Mouse (Mus musculus) stomach, embryonic 16.5 days (tissue): Measurements from ENCODE around the gene 2810459M11Rik. TPM values are rescaled to one million over a fixed set of nuclear protein-coding genes. Genes with fewer than 3 reads are reported as not detected.
A peak's percentile ranks its signal among the peaks of the same experiment; 100 is the strongest.

ENCODE experiments used
- ATAC-seq: fragments of 200-750 bp; cut with Nextera tagmentation; 2 replicates; pipeline ENCODE4 v1.8.0; 2017; ENCODE audit warnings: moderate number of reproducible peaks, moderate TSS enrichment; ENCODE audit not compliant: insufficient read depth, low FRiP score
- H3K27ac ChIP-seq: fragments of 300-500 bp; sonication (generic); 2 replicates; pipeline ENCODE4 v1.5.1; 2014; ENCODE audit warnings: low read length
- H3K27me3 ChIP-seq: fragments of 300-500 bp; sonication (generic); 2 replicates; pipeline ENCODE4 v1.6.1; 2014; ENCODE audit warnings: low read length, control low read depth, mixed read lengths; ENCODE audit not compliant: control insufficient read depth, insufficient read depth
- H3K36me3 ChIP-seq: fragments of 300-500 bp; sonication (generic); 2 replicates; pipeline ENCODE4 v1.6.1; 2014; ENCODE audit warnings: low read length; ENCODE audit not compliant: control insufficient read depth, insufficient read depth
- H3K4me1 ChIP-seq: fragments of 300-500 bp; sonication (generic); 2 replicates; pipeline ENCODE4 v1.6.1; 2014; ENCODE audit warnings: low read length, control low read depth, mixed read lengths; ENCODE audit not compliant: control insufficient read depth, insufficient read depth
- H3K4me2 ChIP-seq: fragments of 300-500 bp; sonication (generic); 2 replicates; pipeline ENCODE4 v1.6.1; 2014; ENCODE audit warnings: low read depth, low read length, mixed read lengths
- H3K4me3 ChIP-seq: fragments of 300-500 bp; sonication (generic); replicated peaks from 2 replicates; pipeline ENCODE4 v1.5.1; 2014; ENCODE audit warnings: mild to moderate bottlenecking, low read length
- H3K9ac ChIP-seq: fragments of 300-500 bp; sonication (generic); 2 replicates; pipeline ENCODE4 v1.6.1; 2014; ENCODE audit warnings: low read length
- H3K9me3 ChIP-seq: fragments of 300-500 bp; sonication (generic); replicated peaks from 2 replicates; pipeline ENCODE4 v1.6.1; 2016; ENCODE audit warnings: low read length, control low read depth; ENCODE audit not compliant: control insufficient read depth
- WGBS: fragments of 180-500 bp; shearing (Covaris S2); extraction: QIAGEN DNeasy Blood & Tissue Kit; methylation state at CpG from one replicate; pipeline ENCODE4 v1.1.7; 2014; 5-methylcytosine and 5-hydroxymethylcytosine counted together
- polyA plus RNA-seq: library from polyadenylated mRNA; unstranded; fragments of >200 nt; fragmentation: Nextera tagmentation; extraction: Ambion mirVana; gene quantifications from 2 replicates; pipeline ENCODE4 v1.2.1, GENCODE M21; 2015

Gene 2810459M11Rik
- polyA plus RNA-seq, 1 experiment from 2014 or later = 3.3 TPM

- H3K9ac ChIP-seq = peak within 1 kb of the TSS; percentile 92
- H3K4me1 ChIP-seq = peaks cover 16% of the 10 kb centered on the region
- peak within 1 kb of the TSS; percentile 43; the same call in 1 of the 2 replicates for H3K27ac ChIP-seq
- peak within 1 kb of the TSS; percentile 85 for H3K4me3 ChIP-seq
- H3K9me3 ChIP-seq = no peaks in the 10 kb centered on the region
- peak; percentile 92 for ATAC-seq
- no peaks in the 10 kb centered on the region for H3K36me3 ChIP-seq
- peak within 1 kb of the TSS; percentile 88 for H3K4me2 ChIP-seq
- H3K27me3 ChIP-seq = no peaks in the 10 kb centered on the region
- under 1% methylated on average over 47 of the region's 47 CpGs for WGBS
These were observed 18.8 kb downstream of the 2810459M11Rik start, which contains the start of gene Psmd1 for GRCm38 (mm10) chr1:86064271-86064991. Gene Psmd1, plus strand, starts transcription at chr1:86064387.

GRCm38 (mm10) chr1:86076565-86076964 lies 30.9 kb downstream of the 2810459M11Rik start:
- Histone ChIP-seq H3K4me2 (no peak overlapping the region), H3K9ac (no peak overlapping the region), H3K4me3 (no peak overlapping the region), H3K27me3 (no peaks in the 10 kb centered on the region), H3K36me3 (peaks cover 32% of the 10 kb centered on the region), H3K4me1 (no peaks in the 10 kb centered on the region), H3K27ac (no peak overlapping the region), H3K9me3 (no peaks in the 10 kb centered on the region)
- 98% methylated on average over 2 of the region's 2 CpGs for WGBS
- ATAC-seq = no peak

GRCm38 (mm10) chr1:86094413-86094812 lies 48.8 kb downstream of the 2810459M11Rik start:
- no peak for ATAC-seq
- Histone ChIP-seq H3K4me2 (no peak overlapping the region), H3K27ac (no peak overlapping the region), H3K4me3 (no peak overlapping the region), H3K9me3 (no peaks in the 10 kb centered on the region), H3K36me3 (peaks cover 12% of the 10 kb centered on the region; the same call in 1 of the 2 replicates), H3K27me3 (no peaks in the 10 kb centered on the region), H3K4me1 (no peaks in the 10 kb centered on the region), H3K9ac (no peak overlapping the region)
- 81% methylated on average over 7 of the region's 7 CpGs for WGBS

- ATAC-seq = no peak
- no peaks in the 10 kb centered on the region for H3K4me1 ChIP-seq
- H3K4me3 ChIP-seq = no peak overlapping the region
- 93% methylated on average over 1 of the region's 1 CpGs for WGBS
- no peaks in the 10 kb centered on the region for H3K27me3 ChIP-seq
- no peak overlapping the region for H3K27ac ChIP-seq
- H3K9ac ChIP-seq = no peak overlapping the region
- H3K36me3 ChIP-seq = no peaks in the 10 kb centered on the region
- H3K4me2 ChIP-seq = no peak overlapping the region
- H3K9me3 ChIP-seq = no peaks in the 10 kb centered on the region
These were observed 59.4 kb downstream of the 2810459M11Rik start for GRCm38 (mm10) chr1:86105054-86105453.

Other genes with a start within 250 kb of the 2810459M11Rik start
- 168 and 175 TPM in 2 replicates for gene Itm2c, start 151.6 kb upstream of the 2810459M11Rik start, polyA plus RNA-seq
- gene 4933407L21Rik, start 117.4 kb upstream of the 2810459M11Rik start, polyA plus RNA-seq = 0.44 and 0.51 TPM in 2 replicates
- gene Gpr55, start 84.9 kb upstream of the 2810459M11Rik start, polyA plus RNA-seq = 0.04 and 0.10 TPM in 2 replicates
- gene Spata3, start 29.0 kb upstream of the 2810459M11Rik start, polyA plus RNA-seq = not detected in 2 replicates
- gene Psmd1, start 18.5 kb downstream of the 2810459M11Rik start, polyA plus RNA-seq = 150 and 154 TPM in 2 replicates
- gene Htr2b, start 66.1 kb downstream of the 2810459M11Rik start, polyA plus RNA-seq = 0.82 and 0.98 TPM in 2 replicates
- gene Gm21972, start 87.8 kb downstream of the 2810459M11Rik start, polyA plus RNA-seq = not detected in 2 replicates
- 17.1 and 19.1 TPM in 2 replicates for gene Armc9, start 108.9 kb downstream of the 2810459M11Rik start, polyA plus RNA-seq